Mouse (Mus musculus) olfactory bulb, adult 2 months (tissue): ENCODE results near the gene Dlgap1.

Experiments used
- CTCF ChIP-seq: fragments of 200-500 bp; IDR thresholded peaks from 2 replicates; pipeline ENCODE4 v1.5.1; 2012; ENCODE audit warnings: low read depth, mild to moderate bottlenecking, low read length, moderate library complexity; ENCODE audit not compliant: insufficient read depth
- POLR2A ChIP-seq: fragments of 200-500 bp; IDR thresholded peaks from 2 replicates; pipeline ENCODE4 v1.6.1; 2012; ENCODE audit warnings: mild to moderate bottlenecking, low read depth, low read length, moderate library complexity; ENCODE audit not compliant: insufficient read depth

GRCm38 (mm10) chr17:70435612-70436011 lies 466.7 kb downstream of the Dlgap1 start:
- TF ChIP-seq CTCF (no peak), POLR2A (no peak)
